Mouse (Mus musculus) frontal cortex, postnatal 14 days (tissue): ENCODE measurements at regions not wholly inside any gene's neighbourhood (a gene's known extent, or its start where the extent isn't known, plus 50 kb on each side); places are given as distances from the start of the nearest gene placed in this dataset.

Source experiments
- DNase-seq, 2 experiments: peaks; one replicate each; pipeline ENCODE4 v3.0.0; 2022; ENCODE audit warnings: low spot score in 2 of 2

- no peak for DNase-seq
These were observed 184.4 kb upstream of the Habp2 start for GRCm38 (mm10) chr19:56102454-56103080.

DNA sequence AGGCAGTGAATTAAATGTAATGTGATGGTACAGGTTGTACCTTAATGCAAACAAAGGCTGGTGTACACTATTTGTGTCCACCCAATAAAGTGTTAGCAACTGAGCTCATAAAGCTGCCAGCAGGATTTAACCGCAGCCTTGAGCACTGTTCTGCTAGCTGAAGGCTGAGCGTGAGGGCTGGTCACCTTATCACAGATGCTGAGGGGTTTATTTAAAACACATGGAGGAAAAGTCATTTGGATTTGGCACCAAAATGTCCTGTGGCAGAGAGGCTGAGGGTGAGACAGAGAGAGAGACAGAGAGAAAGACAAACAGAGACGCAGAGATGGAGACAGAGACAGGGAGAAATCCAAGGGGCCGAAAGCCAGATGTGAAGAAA lies 181.9 kb upstream of the Habp2 start:
- no peak for DNase-seq

DNA sequence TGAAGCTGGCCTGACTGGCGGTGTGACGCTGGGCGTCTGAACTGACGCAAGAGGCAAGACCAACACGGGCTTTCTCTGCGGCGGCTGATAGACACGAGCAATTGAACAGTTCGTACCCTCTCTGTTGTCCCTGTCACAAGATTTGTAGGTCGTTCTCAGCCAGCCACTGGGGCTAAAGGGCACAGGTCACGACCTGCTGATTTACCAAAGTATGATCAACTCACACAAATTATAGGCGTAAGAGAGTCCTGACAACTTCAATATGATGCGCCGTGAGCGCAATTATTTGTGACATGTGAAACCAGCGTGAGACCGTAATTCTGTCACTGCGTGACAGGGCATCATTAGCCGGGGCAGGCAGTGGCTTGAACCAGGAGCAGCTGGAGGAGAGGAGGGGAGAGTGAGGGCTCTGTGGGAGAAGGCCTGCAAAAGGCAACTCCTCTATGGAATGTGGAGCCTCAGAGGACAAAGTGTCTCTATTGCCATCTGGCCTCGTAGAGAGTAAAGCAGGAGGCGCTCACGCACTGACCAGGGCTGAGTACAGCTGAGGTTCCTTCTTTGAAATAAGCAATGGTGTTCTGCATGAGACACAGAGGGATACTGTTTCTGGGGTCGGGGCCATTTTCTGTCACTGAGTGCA lies 181.4 kb upstream of the Habp2 start:
- peak; percentile 4 to 7 for DNase-seq

GRCm38 (mm10) chr19:56108796-56109195 lies 178.1 kb upstream of the Habp2 start:
- no peak for DNase-seq

DNA sequence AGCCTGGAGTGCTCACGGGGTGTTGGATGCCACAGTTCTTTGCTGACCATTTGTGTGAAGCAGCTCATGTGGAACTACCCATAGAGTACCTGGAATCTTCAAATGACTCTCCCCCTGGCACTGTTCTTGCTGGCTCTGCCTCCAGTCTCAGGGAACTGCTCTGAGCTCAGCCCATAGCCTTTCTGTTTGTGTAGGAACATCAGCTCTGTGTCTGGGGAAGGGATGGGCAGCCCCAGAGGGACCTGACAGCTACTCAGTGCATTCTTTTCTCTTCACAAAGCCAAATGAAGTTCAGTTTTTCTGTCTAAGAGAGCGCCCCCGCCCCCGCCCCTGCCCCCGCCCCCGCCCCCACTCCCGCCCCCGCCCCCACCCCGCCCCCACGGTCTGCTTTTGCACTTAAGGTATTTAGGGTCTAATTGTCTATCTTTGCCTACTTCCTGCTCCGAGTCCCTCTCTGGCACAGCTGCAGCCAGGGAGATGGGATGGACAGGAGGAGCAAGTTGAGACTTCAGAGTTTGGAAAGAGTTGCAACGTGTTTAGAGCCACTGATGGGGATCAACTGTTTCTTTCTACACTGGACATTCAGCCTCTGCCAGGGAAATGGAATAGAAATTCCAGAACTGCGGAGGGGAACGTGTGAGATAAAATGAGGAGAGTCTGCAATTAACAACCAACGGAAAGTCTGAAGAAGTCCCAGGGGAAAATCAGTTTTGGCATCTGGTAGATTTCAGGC lies 171.2 kb upstream of the Habp2 start:
- no peak for DNase-seq

- DNase-seq, result no peak
These were observed 170.7 kb upstream of the Habp2 start for GRCm38 (mm10) chr19:56116285-56116680.

GRCm38 (mm10) chr19:56120723-56121122 lies 166.2 kb upstream of the Habp2 start:
- DNase-seq, result no peak

DNA sequence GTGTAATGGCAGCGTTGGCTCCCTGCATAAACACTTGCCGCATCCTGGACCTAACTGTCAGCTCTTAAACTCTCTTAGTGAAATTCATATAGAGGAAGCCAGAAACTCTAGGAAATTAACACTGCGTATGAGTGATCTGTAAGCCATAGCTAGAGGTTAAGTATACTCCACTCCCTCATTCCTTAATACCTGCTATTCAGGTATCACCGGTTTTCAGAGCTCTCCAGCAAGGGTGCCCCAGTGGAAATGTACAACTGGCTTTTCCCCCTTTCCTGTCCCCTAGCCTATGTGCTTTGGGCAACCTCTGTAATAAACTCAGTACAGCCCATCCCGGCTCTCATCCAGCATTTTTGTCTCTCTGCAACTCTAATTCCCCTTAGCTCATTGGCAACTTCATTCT lies 164.8 kb upstream of the Habp2 start:
- DNase-seq, result no peak

DNA sequence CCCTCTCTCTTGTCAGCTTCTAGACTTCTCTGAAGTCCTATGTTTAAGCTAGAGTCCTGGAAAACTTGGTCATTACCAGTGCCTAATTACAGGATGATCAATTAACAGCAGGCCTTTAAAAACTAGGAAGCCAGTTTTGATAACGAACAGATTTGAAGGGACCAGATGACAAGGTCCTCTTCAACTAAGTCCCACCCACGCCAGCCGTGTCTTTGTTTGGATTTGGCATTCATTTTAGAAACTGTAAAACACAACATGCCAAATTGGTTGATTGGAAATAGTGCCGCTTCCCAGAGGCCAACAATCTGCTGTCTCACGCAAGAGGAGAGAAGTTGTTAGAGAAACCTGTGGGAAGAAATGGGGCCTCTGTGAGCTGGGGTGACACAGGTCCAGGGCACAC lies 155.4 kb upstream of the Habp2 start:
- no peak for DNase-seq

DNA sequence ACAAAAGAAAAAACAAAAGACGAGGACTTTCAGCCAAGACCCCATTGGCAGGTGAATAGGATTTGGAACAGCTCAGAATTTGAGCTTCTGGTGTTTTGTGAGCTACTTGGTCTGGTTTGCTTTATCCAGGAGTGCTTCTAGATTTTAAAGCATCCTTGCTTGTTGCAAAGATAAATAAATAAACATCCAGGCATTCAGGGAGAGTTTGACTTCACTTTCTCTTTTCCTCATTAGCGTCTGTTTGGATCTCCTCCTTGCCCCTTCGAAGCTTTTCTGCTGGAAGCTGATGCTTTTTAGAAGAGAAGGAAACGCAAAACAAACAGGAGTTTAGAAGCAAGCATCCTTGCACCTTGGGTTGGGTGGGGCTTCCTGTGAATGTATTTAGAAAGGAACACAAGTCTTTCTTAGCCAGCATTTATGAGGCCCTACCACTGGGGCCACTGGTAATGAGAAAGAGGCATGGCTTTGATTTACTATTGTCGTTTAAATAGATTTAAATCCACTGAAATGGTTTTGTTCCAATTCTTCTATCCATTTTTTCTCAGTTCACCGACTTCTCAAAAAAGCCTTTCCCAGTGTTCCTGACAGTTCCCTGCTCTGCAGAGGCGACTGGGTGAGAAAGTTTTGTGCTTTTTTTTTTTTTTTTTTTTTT lies 153.9 kb upstream of the Habp2 start:
- no peak for DNase-seq

DNA sequence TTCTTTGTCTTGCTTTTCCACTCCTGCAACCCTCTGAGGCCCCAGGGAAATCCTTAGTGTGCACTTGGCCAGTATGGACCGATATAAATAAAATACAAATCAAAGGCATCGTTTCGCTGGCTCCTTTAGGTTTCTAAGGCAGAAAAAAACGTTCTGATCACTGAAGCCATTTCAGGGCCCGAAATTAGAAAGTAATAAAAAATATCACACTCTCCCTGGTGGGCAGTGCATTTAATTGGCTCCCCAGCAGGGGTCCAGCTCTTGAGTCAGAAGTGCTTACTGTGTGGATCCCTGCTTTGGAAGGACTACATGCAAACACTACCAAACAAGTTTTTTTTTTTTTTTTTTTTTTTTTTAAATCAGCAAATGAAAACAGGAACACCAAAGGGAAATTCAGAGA lies 153.4 kb upstream of the Habp2 start:
- DNase-seq, result no peak

DNA sequence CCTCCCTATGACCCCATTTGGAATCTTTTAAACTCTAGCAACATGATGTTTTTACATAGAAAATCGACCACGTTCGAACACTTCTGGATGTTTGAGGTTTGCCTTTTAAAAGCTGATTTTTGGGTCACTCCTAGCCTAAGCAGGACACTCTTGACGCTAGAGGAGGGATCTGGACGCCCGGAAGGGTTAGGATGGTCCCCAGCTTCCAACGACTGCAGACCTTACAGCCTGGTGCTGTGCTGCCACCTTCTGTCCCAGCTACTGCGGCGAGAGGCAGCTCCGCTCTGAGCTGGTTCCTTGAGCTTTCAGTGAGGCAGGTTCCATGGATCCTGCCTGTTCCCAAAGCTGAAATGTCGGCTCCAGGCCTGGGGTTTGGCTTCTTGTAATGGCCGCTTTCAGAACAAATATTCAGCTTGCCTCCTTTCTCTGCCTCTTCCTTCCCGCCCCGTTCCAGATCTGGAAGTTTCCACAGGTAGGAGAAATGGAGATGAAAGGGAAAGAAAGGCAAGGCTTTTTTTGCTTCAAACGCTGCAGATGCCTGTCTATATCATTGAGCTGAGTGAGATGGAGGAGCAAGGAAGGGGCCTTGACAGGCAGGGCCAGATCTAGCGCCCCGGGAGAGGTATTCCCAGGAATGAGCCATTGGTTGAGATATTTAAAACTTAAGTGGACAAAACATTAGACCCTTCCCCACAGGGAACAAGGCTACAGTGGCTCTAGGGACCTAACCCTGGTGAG lies 152.7 kb upstream of the Habp2 start:
- DNase-seq, result peak; percentile 58 to 70

DNA sequence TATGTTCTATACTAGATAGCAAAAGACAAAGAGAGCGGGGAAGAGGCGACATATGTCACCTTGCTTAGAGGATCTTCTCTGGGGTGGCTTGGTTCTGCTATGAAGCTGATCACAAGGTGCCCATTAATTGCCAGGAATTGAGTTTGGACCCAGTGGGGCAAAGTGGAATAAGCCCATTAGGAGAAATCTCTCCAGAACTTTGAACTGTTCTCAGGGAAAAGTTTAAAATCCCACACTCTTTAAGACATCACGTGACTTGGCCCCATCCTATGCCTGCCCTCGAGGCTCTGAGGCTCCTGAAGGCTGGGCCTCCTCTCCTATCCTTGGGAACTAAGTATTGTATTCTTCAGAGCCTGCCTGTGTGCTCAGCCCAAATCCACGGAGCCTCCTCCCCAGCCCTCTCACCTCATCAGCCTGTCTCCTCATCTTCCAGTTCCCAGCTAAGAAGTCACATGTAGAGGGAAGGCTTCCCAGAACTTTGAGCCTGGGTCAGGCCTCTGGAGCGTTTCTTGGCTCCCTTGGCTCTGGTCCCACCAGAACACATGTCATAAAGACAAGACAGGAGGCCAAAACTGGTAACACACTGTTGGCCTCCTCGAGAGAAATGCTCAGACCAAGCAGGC lies 151.5 kb upstream of the Habp2 start:
- DNase-seq, result no peak

GRCm38 (mm10) chr19:56140540-56140939 lies 146.4 kb upstream of the Habp2 start:
- no peak for DNase-seq

- no peak for DNase-seq
These were observed 142.7 kb upstream of the Habp2 start for GRCm38 (mm10) chr19:56144221-56144620.

DNA sequence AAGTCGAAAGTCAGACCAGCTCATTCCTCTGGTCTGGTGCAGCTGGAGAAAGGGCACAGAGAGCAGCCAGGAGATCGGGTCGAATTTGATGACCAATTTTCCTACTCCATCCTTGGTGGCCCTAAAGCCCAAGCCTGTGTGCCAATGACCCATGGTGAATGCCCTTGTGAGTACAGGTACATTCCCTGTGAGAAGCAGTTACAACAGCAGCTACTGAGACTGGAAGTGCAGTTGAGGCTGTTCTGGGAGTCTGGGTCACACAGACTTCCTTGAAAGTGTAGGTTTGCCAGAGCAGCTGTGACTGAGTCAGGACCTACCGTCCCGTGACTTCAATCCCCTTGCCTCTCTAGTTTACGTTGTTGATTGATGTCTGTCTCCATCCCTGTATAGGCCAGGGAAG lies 129.8 kb upstream of the Habp2 start:
- no peak for DNase-seq

DNA sequence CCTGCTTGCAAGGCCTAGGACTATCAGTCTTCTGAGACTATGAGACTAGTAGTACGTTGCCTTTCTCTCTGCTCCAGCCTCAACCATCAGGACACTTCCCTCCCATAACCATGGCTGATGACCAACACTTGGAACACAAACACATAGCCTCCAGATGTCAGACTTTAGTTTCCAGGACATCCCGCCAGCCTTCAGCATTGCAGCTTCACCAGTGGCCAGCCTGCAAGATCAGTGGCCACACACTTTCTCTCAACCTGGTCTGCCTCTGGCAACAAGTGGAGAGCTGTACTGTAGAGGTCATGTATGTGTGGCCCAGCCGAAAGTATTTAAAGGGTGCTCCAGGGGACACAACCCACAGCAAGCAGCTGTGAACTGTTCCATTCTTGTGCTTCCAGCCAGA lies 124.8 kb upstream of the Habp2 start:
- DNase-seq, result no peak

GRCm38 (mm10) chr19:56169133-56169997 lies 117.6 kb upstream of the Habp2 start:
- no peak for DNase-seq

DNA sequence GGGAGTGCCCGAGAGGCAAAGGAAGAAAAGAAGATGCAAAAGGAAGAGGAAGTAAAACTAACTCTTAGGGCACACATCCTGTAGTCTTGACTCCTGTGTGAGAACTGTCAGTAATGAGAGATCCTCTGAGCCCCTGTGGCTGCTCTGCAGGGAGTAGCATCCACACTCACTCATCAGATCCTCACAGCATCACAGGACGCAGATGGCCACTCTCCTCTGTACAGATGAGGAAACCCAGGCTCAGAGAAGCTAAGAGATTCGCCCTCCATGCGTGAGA lies 117.0 kb upstream of the Habp2 start:
- no peak for DNase-seq

DNA sequence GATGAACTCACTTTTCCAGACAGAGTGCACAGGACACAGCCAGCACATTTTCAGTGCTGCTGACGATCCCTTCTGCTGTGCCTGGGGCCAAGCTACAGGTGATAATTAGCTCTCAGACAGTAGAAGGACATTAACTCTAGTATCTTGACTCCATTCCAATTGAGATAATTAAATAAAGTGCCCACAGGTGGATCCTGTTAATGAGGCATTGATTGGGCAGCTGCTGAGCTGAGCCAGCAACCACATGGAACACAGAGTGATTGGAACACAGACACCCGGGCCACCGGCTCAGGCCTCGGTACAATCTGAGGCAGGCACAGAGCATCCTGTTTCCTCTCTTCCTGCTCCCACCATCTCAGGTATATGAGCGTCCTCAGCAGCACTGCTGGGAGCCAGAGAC lies 114.5 kb upstream of the Habp2 start:
- no peak for DNase-seq

- no peak for DNase-seq
These were observed 110.9 kb upstream of the Habp2 start for GRCm38 (mm10) chr19:56176059-56176458.
